Mouse (Mus musculus) brain, embryonic 14.5 days (tissue): ENCODE results near the gene H2-DMb1.

ENCODE experiments used
- CTCF ChIP-seq: fragments of 200-500 bp; IDR thresholded peaks from 2 replicates; pipeline ENCODE4 v1.5.1; 2012; ENCODE audit warnings: inconsistent platforms, mild to moderate bottlenecking, moderate library complexity, borderline replicate concordance; ENCODE audit not compliant: insufficient read depth, insufficient read length; ENCODE audit errors: extremely low read depth
- POLR2A ChIP-seq: fragments of 200-500 bp; IDR thresholded peaks from 2 replicates; pipeline ENCODE4 v1.6.1; 2012; ENCODE audit warnings: mild to moderate bottlenecking, inconsistent platforms, borderline replicate concordance; ENCODE audit not compliant: poor library complexity, insufficient read depth, insufficient read length, severe bottlenecking; ENCODE audit errors: extremely low read depth

DNA sequence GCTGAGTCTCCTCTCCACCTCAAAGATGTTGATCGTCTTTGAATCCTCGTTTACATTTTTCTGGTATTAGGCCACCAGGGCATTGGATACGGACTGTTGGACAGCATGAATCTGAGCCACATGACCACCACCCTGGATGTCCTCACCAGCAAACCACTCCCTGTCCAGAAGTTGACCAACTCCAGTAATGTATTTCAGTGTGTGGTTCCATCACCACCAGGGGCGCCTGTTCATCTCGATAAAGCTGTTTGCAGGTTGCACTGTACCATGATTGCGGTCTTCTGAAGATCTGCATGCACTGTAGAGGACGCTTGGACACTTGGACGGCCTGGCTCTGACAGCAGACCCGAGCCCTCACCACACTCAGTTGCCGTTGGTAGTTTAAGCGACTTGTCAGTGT lies 19.6 kb upstream of the H2-DMb1 start:
- TF ChIP-seq CTCF: peak; percentile 9; the same call in 1 of the 2 replicates
- no peak for TF ChIP-seq POLR2A
